Mouse (Mus musculus): ENCODE measurements around the gene Padi2. TPM values are rescaled to one million over a fixed set of nuclear protein-coding genes. Genes with fewer than 3 reads are reported as not detected.
A peak's percentile ranks its signal among the peaks of the same experiment; 100 is the strongest.

Gene Padi2
- polyA plus RNA-seq, 1 experiment from 2014 or later, result 4.6 TPM

- POLR2A ChIA-PET, result no interaction called here
- no peak for TF ChIP-seq CTCF (IDR thresholded peaks at IDR 0.05)
- no peaks in the 10 kb centered on the region for H3K27me3 ChIP-seq
- in situ Hi-C loops (cut with MboI; ENCODE audit: low pct_unique_long_range_greater_than_20kb), result loop anchor here (5.0 kb wide), 2 partner anchors 39 to 121 kb away; no protein-coding TSS in a partner anchor
- CTCF ChIA-PET, result no interaction called here
- DNase-seq (ENCODE audit: low read depth, low spot score) (no peak), ATAC-seq (no peak)
Measured at GRCm38 (mm10) chr4:140908627-140909026, 2.5 kb downstream of the Padi2 start.

- no peak for DNase-seq (ENCODE audit: low read depth, low spot score)
- H3K27me3 ChIP-seq, result no peaks in the 10 kb centered on the region
- ChIA-PET CTCF (no interaction called here), POLR2A (interaction anchor here (0.6 kb wide), 1 partner anchor 103 kb away, joined by 3 read pairs; no protein-coding TSS in a partner anchor)
- no peak for TF ChIP-seq CTCF (IDR thresholded peaks at IDR 0.05)
- no peak for ATAC-seq
- in situ Hi-C loops (cut with MboI; ENCODE audit: low pct_unique_long_range_greater_than_20kb), result loop anchor here (5.0 kb wide), 2 partner anchors 38 to 122 kb away; no protein-coding TSS in a partner anchor
Measured at GRCm38 (mm10) chr4:140909536-140909935, 3.4 kb downstream of the Padi2 start.

- ATAC-seq (no peak), DNase-seq (ENCODE audit: low read depth, low spot score) (no peak)
- ChIA-PET CTCF (no interaction called here), POLR2A (no interaction called here)
- no peaks in the 10 kb centered on the region for H3K27me3 ChIP-seq
- TF ChIP-seq CTCF (IDR thresholded peaks at IDR 0.05), result no peak
- in situ Hi-C loops (cut with MboI; ENCODE audit: low pct_unique_long_range_greater_than_20kb), result no loop called here
Measured at GRCm38 (mm10) chr4:140910661-140911310, 4.6 kb downstream of the Padi2 start.

- no peaks in the 10 kb centered on the region for H3K27me3 ChIP-seq
- DNase-seq (ENCODE audit: low read depth, low spot score) (no peak), ATAC-seq (no peak)
- ChIA-PET POLR2A (no interaction called here), CTCF (no interaction called here)
- in situ Hi-C loops (cut with MboI; ENCODE audit: low pct_unique_long_range_greater_than_20kb), result no loop called here
- TF ChIP-seq CTCF (IDR thresholded peaks at IDR 0.05), result no peak
Measured at GRCm38 (mm10) chr4:140911416-140911815, 5.3 kb downstream of the Padi2 start.

GRCm38 (mm10) chr4:140912271-140912833 lies 6.2 kb downstream of the Padi2 start:
- ChIA-PET POLR2A (no interaction called here), CTCF (no interaction called here)
- no peaks in the 10 kb centered on the region for H3K27me3 ChIP-seq
- DNase-seq (ENCODE audit: low read depth, low spot score), result no peak
- TF ChIP-seq CTCF (IDR thresholded peaks at IDR 0.05), result no peak
- in situ Hi-C loops (cut with MboI; ENCODE audit: low pct_unique_long_range_greater_than_20kb), result no loop called here
- ATAC-seq, result no peak

- ATAC-seq (no peak), DNase-seq (ENCODE audit: low read depth, low spot score) (no peak)
- H3K27me3 ChIP-seq, result no peaks in the 10 kb centered on the region
- no peak for TF ChIP-seq CTCF (IDR thresholded peaks at IDR 0.05)
- in situ Hi-C loops (cut with MboI; ENCODE audit: low pct_unique_long_range_greater_than_20kb), result no loop called here
- POLR2A ChIA-PET, result no interaction called here
- CTCF ChIA-PET, result no interaction called here
Measured at GRCm38 (mm10) chr4:140913565-140913964, 7.4 kb downstream of the Padi2 start.

GRCm38 (mm10) chr4:140914731-140915131 lies 8.6 kb downstream of the Padi2 start:
- H3K27me3 ChIP-seq, result no peaks in the 10 kb centered on the region
- TF ChIP-seq CTCF (IDR thresholded peaks at IDR 0.05), result no peak
- CTCF ChIA-PET, result interaction anchor here (2.1 kb wide), 1 partner anchor 31 kb away, joined by 7 read pairs; no protein-coding TSS in a partner anchor
- in situ Hi-C loops (cut with MboI; ENCODE audit: low pct_unique_long_range_greater_than_20kb), result no loop called here
- DNase-seq (ENCODE audit: low read depth, low spot score) (no peak), ATAC-seq (no peak)
- POLR2A ChIA-PET, result no interaction called here

GRCm38 (mm10) chr4:140915235-140915634 lies 9.1 kb downstream of the Padi2 start:
- ChIA-PET CTCF (interaction anchor here (2.1 kb wide), 1 partner anchor 30 kb away, joined by 7 read pairs; no protein-coding TSS in a partner anchor), POLR2A (no interaction called here)
- in situ Hi-C loops (cut with MboI; ENCODE audit: low pct_unique_long_range_greater_than_20kb), result no loop called here
- H3K27me3 ChIP-seq, result no peaks in the 10 kb centered on the region
- no peak for TF ChIP-seq CTCF (IDR thresholded peaks at IDR 0.05)
- DNase-seq (ENCODE audit: low read depth, low spot score) (no peak), ATAC-seq (no peak)

- no peak for ATAC-seq
- in situ Hi-C loops (cut with MboI; ENCODE audit: low pct_unique_long_range_greater_than_20kb), result no loop called here
- no peak for DNase-seq (ENCODE audit: low read depth, low spot score)
- H3K27me3 ChIP-seq, result no peaks in the 10 kb centered on the region
- ChIA-PET POLR2A (no interaction called here), CTCF (interaction anchor here (2.1 kb wide), 1 partner anchor 29 kb away, joined by 7 read pairs; no protein-coding TSS in a partner anchor)
- no peak for TF ChIP-seq CTCF (IDR thresholded peaks at IDR 0.05)
Measured at GRCm38 (mm10) chr4:140916296-140916695, 10.2 kb downstream of the Padi2 start.

- no peaks in the 10 kb centered on the region for H3K27me3 ChIP-seq
- ChIA-PET CTCF (no interaction called here), POLR2A (no interaction called here)
- DNase-seq (ENCODE audit: low read depth, low spot score) (no peak), ATAC-seq (no peak)
- no peak for TF ChIP-seq CTCF (IDR thresholded peaks at IDR 0.05)
- in situ Hi-C loops (cut with MboI; ENCODE audit: low pct_unique_long_range_greater_than_20kb), result no loop called here
Measured at GRCm38 (mm10) chr4:140917451-140917850, 11.3 kb downstream of the Padi2 start.

GRCm38 (mm10) chr4:140919974-140920836 lies 14.1 kb downstream of the Padi2 start:
- DNase-seq (ENCODE audit: low read depth, low spot score) (no peak), ATAC-seq (peak; percentile 26)
- POLR2A ChIA-PET, result interaction anchor here (1.0 kb wide), 1 partner anchor 15 kb away, joined by 3 read pairs; no protein-coding TSS in a partner anchor
- TF ChIP-seq CTCF (IDR thresholded peaks at IDR 0.05), result no peak
- CTCF ChIA-PET, result interaction anchor here (1.3 kb wide), 1 partner anchor 18 kb away, joined by 3 read pairs; no protein-coding TSS in a partner anchor
- in situ Hi-C loops (cut with MboI; ENCODE audit: low pct_unique_long_range_greater_than_20kb), result no loop called here
- no peaks in the 10 kb centered on the region for H3K27me3 ChIP-seq
